8 mouse cellular contexts compared by ENCODE assay signal in genomic region chr2:52424747-52425522, GRCm38 (mm10). TPM values are rescaled to one million over a fixed set of nuclear protein-coding genes. Genes with fewer than 3 reads are reported as not detected.
DNase-seq lines count a peak whose midpoint lies in the region; ATAC-seq lines count a peak whose summit lies in the region.

Arl5a (minus strand) TSS chr2:52424901.

- H3K27me3 ChIP-seq in forebrain, embryonic 11.5 days (ENCODE audit: control insufficient read depth, insufficient read depth, low read length): no peaks in the 10 kb centered on the region
- no peaks in the 10 kb centered on the region for H3K27me3 ChIP-seq in heart, embryonic 16.5 days (ENCODE audit: control insufficient read depth, insufficient read depth, low read length)
- H3K27me3 ChIP-seq in liver, embryonic 15.5 days: no peaks in the 10 kb centered on the region
- H3K27me3 ChIP-seq in neural tube, embryonic 12.5 days (replicated peaks): no peaks in the 10 kb centered on the region

- H3K4me2 ChIP-seq in forebrain, embryonic 11.5 days (ENCODE audit: low read depth, low read length, severe bottlenecking): peak within 1 kb of the TSS; percentile 70
- peak within 1 kb of the TSS; percentile 80 for H3K4me2 ChIP-seq in heart, embryonic 16.5 days (ENCODE audit: low read depth, low read length)
- peak within 1 kb of the TSS; percentile 89 for H3K4me2 ChIP-seq in liver, embryonic 15.5 days
- peak within 1 kb of the TSS; percentile 68 for H3K4me2 ChIP-seq in neural tube, embryonic 12.5 days (replicated peaks)

- H3K36me3 ChIP-seq in forebrain, embryonic 11.5 days (ENCODE audit: control insufficient read depth, insufficient read depth, low read length): no peaks in the 10 kb centered on the region
- no peaks in the 10 kb centered on the region for H3K36me3 ChIP-seq in heart, embryonic 16.5 days (ENCODE audit: control insufficient read depth, insufficient read depth)
- H3K36me3 ChIP-seq in liver, embryonic 15.5 days (replicated peaks): no peaks in the 10 kb centered on the region
- no peaks in the 10 kb centered on the region for H3K36me3 ChIP-seq in neural tube, embryonic 12.5 days

- H3K27ac ChIP-seq in forebrain, embryonic 11.5 days (ENCODE audit: low read depth, low read length): peak within 1 kb of the TSS; percentile 64; the same call in 1 of the 2 replicates
- peak within 1 kb of the TSS; percentile 92 for H3K27ac ChIP-seq in heart, embryonic 16.5 days (ENCODE audit: low read length)
- H3K27ac ChIP-seq in liver, embryonic 15.5 days (replicated peaks): peak within 1 kb of the TSS; percentile 91
- peak within 1 kb of the TSS; percentile 76 for H3K27ac ChIP-seq in neural tube, embryonic 12.5 days

- H3K4me1 ChIP-seq in forebrain, embryonic 11.5 days (replicated peaks; ENCODE audit: control insufficient read depth, insufficient read depth, low read length): no peaks in the 10 kb centered on the region
- peaks cover 35% of the 10 kb centered on the region for H3K4me1 ChIP-seq in heart, embryonic 16.5 days (ENCODE audit: control insufficient read depth, insufficient read depth, low read length)
- H3K4me1 ChIP-seq in liver, embryonic 15.5 days (replicated peaks): peaks cover 51% of the 10 kb centered on the region
- peaks cover 15% of the 10 kb centered on the region; the same call in 1 of the 2 replicates for H3K4me1 ChIP-seq in neural tube, embryonic 12.5 days

- H3K9me3 ChIP-seq in forebrain, embryonic 11.5 days (ENCODE audit: control insufficient read depth, low read length): no peaks in the 10 kb centered on the region
- no peaks in the 10 kb centered on the region for H3K9me3 ChIP-seq in heart, embryonic 16.5 days (replicated peaks; ENCODE audit: control insufficient read depth, low read length)
- no peaks in the 10 kb centered on the region for H3K9me3 ChIP-seq in liver, embryonic 15.5 days (replicated peaks)
- no peaks in the 10 kb centered on the region for H3K9me3 ChIP-seq in neural tube, embryonic 12.5 days

- under 1% methylated on average over 33 of the region's 57 CpGs for WGBS in forebrain, embryonic 11.5 days
- under 1% methylated on average over 56 of the region's 57 CpGs for WGBS in heart, embryonic 16.5 days
- 0% methylated on average over 56 of the region's 57 CpGs for WGBS in liver, embryonic 15.5 days (ENCODE audit: insufficient replicate concordance)
- WGBS in neural tube, embryonic 12.5 days: under 1% methylated on average over 47 of the region's 57 CpGs

- peak; percentile 65 for DNase-seq in c-Kit-positive CD71-negative TER-119-negative erythroid progenitor cells, embryonic 14.5 days (ENCODE audit: low read depth)
- DNase-seq in forebrain, embryonic 11.5 days (ENCODE audit: low spot score): peak; percentile 99
- peak; percentile 94 to 97 for DNase-seq in kidney, postnatal 36 days
- DNase-seq in telencephalon, adult 2 months (ENCODE audit: low read depth, low spot score): peak; percentile 83

- peak within 1 kb of the TSS; percentile 90 for H3K4me3 ChIP-seq in forebrain, embryonic 11.5 days (ENCODE audit: low read depth, low read length)
- H3K4me3 ChIP-seq in heart, embryonic 16.5 days (ENCODE audit: low read length): peak within 1 kb of the TSS; percentile 100
- peak within 1 kb of the TSS; percentile 97 for H3K4me3 ChIP-seq in liver, embryonic 15.5 days (replicated peaks)
- peak within 1 kb of the TSS; percentile 87 for H3K4me3 ChIP-seq in neural tube, embryonic 12.5 days

- peak; percentile 81 for ATAC-seq in CD4-positive, CD25-positive, alpha-beta regulatory T cell, adult 4 months
- peak; percentile 95 for ATAC-seq in forebrain, embryonic 11.5 days (replicated peaks; ENCODE audit: low FRiP score)
- ATAC-seq in heart, embryonic 16.5 days (replicated peaks; ENCODE audit: extremely low read depth, insufficient read depth, low FRiP score): peak; percentile 97
- peak; percentile 93 for ATAC-seq in liver, embryonic 15.5 days (ENCODE audit: insufficient read depth)
- peak; percentile 95 for ATAC-seq in neural tube, embryonic 12.5 days (ENCODE audit: low FRiP score, low read depth)

- peak within 1 kb of the TSS; percentile 91 for H3K9ac ChIP-seq in forebrain, embryonic 11.5 days (ENCODE audit: low read length)
- peak within 1 kb of the TSS; percentile 99 for H3K9ac ChIP-seq in heart, embryonic 16.5 days (ENCODE audit: low read length)
- H3K9ac ChIP-seq in liver, embryonic 15.5 days: peak within 1 kb of the TSS; percentile 98
- peak within 1 kb of the TSS; percentile 91 for H3K9ac ChIP-seq in neural tube, embryonic 12.5 days

RNA-seq across cellular contexts. Expression of gene Arl5a, which starts in this region (rescaled TPM):
- 10 to 100 TPM; 12.1 to 26.6 TPM for polyA plus RNA-seq in CD4-positive, CD25-positive, alpha-beta regulatory T cell, adult 4 months (2017; shearing (Covaris generic))
- 73.5 and 77.8 TPM in 2 replicates for polyA plus RNA-seq in forebrain, embryonic 11.5 days (2014; fragmentation: Nextera tagmentation; extraction: Ambion mirVana)
- polyA plus RNA-seq in heart, embryonic 16.5 days (2015; fragmentation: Nextera tagmentation; extraction: Ambion mirVana): 43.2 and 45.7 TPM in 2 replicates
- polyA plus RNA-seq in liver, embryonic 15.5 days (2015; fragmentation: Nextera tagmentation; extraction: Ambion mirVana): 23.6 and 25.2 TPM in 2 replicates
- polyA plus RNA-seq in neural tube, embryonic 12.5 days (2016; fragmentation: Nextera tagmentation; extraction: Ambion mirVana): 54.9 and 63.6 TPM in 2 replicates

Comparison
In these comparisons a context has a peak if more than half of its experiments do, and no peak if none do; other contexts are left out.
1. Peak in every context shown above with its lines: DNase-seq, ATAC-seq, H3K4me3 ChIP-seq and H3K27ac ChIP-seq.